Mouse (Mus musculus) c-Kit-positive CD71-positive TER-119-positive erythroid progenitor cells, embryonic 14.5 days (primary cell): ENCODE measurements around the gene Gap43.
"Not testable (repeated sequence)": the region's sequence is repeated elsewhere in the genome, so short reads cannot be mapped to it uniquely, and the experiment has no call there.

Experiments
- DNase-seq: peaks from one replicate; pipeline ENCODE4 v3.0.0-alpha.2; 2013; ENCODE audit warnings: low spot score

The Gap43 gene

DNA sequence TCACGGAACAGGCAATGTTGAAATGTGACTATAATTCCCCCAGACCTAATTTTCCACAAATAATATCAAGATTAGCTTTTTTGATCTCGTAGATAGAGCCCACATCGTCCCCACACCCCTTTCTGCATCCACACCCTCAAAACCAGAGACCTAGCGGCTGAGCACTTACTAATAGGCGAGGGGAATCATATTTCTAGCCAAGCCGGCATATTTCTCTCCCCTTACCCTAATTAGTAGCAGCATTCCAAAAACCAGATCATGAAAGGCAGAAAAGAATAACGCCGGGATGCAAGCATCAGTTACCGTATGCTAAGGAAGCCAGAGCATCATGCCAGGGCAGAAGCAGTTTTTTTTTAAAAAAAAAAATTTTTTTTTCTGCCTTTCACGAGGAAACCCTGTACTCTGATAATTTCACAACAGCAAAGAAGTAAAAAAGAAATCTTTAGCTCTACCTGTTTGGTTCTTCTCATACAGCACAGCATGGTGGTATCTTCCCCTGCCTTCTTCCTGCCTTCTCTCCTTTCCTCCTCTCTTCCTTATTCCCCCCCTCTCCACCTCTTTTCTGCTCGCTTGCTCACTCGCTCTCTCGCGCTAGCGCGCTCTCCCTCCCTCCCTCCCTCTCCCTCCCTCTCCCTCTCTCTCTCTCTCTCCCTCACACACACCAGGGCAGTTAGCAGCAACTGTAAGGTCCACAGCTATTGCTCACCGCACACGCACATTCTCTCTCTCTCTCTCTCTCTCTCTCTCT, at the start of gene Gap43:
TSS of gene Gap43 (minus strand) at position 631 of the 748 bp plus-strand sequence.
- DNase-seq = no peak

DNA sequence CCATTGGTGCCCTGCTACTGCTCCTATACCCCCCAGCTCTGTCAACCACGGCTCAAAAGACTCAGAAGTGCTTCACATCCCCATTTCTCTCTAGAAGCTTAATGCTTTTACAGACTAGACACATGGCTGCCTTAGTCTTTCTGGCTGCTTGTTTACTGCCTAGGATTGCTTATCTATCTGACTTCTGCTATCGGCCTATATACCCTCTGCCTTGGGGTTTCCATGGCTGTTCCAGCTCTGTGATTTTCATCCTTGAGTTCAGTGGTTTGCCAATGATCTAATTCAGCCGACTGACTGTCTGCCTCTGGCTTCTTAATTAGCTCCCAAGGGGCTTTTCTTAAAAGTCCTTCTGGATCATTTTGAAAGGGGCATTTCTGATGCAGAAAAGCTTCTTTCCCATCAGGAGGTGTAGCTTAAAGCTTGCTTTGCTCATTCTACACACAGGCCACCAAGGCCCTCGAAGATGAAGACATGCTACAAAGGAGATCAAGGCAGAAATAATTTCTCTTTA, 40.9 kb upstream of the Gap43 start:
- DNase-seq = no peak

DNA sequence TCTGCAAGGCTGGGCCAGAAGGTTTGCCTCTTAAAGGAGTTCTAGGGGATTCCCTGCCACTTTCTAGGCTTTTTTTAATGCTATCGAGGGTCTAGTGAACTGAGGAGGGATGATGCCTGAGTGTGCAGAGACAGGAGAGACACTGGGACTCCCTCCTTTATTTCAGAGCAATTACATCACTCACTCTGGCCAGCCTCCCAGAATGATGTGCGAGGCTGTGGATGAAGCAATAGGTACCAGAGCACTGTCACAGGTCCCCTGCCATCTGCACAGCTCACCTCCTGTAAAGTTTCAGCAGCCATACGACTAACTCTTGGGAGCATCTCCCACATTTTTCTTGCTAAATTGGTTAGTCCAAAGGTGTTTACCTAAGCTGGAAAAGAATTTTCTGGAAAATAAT, 40.2 kb upstream of the Gap43 start:
- DNase-seq = no peak

DNA sequence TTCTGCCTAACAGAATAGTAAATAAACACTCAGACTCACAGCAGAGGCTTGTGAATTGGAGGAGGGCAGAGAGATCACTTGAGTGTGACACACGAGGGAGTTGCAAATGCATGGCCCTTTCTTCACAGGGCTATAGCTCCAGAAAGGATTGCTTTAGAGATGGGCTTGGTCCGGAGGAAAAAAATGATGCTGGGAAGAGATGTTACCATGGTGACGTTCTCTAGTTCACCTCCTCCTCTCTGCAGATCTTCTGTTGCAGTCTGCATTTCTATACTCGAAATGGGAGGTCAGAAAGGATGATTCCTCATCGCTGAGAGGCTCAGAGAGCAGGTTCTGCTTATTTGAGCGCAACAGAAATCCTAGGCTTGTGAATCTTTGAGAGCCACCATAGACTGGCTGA, 29.7 kb upstream of the Gap43 start:
- no peak for DNase-seq

DNA sequence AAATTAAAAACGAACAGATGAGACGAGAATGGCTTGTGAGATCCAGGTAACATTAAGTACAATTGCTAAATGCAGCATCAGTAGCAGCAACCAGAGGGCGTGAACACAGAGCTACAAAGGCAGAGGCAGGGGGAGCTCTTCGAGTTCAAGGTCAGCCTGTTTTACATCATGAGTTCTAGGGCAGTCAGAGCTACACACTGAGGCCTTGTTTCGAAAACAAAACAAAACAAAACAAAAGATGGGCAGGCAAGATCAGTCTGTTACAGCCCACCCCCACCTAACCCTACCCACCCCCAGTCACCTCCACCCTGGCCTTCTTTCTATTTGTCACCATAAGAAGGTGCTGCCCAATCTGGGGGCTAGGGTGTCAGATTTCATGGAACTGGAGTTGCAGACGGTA, 28.9 kb upstream of the Gap43 start:
- DNase-seq = no peak

DNA sequence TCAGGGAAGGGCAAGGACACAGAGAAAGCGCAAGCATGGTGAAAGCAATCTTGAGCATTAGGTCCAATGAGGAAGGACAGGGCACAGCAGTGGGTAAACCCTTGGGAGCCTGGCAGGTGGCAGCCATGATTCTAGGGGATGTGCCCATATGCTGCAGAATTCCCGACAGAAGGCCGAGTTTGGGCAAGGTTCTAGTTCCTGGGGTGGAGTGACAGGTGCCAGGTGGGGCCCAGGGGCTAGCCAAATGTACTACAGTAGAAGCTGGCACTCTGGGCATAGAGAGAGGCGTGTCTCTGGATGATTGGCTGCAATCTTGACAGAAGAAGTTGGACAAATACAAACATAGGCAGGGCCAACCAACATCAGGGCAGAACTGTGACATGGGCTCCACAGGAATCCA, 19.6 kb upstream of the Gap43 start:
- DNase-seq = no peak

DNA sequence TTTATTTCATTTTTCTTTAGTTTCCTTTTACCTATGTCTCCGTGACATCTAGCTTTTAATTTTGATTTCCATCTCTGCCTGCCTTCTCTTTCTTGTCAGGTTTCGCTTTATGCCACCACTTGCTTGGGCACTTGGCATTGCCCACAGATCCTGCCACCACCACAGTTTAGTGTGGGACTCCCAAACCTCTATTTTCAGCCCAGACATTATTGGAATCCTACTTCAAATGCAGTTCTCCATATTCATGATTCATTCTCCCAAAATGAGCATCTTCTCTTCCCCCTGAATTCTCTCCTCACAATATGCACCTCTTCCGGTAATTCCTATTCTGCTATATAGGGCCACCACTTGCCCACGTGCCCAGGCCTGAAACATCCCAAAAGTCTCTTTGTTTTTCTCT, 17.6 kb upstream of the Gap43 start:
- no peak for DNase-seq

DNA sequence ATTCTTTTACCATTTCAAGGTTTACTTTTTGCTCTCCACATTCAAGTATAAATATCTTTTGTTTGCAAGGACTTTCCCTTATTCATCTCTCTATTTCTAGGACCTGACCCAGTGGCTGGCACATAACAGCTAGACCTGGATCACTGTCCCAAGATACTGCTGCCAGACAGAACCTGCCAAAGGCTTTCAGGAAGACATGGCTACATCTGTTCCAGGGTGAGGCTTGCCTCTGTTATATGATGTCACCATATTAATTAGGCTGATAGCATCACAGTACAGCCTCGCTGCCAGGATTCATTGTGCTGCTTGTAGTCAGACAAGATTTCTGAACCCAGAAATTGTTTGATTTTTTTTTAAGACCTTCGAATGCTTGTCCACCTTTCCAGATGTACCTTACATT, 9.6 kb upstream of the Gap43 start:
- no peak for DNase-seq

DNA sequence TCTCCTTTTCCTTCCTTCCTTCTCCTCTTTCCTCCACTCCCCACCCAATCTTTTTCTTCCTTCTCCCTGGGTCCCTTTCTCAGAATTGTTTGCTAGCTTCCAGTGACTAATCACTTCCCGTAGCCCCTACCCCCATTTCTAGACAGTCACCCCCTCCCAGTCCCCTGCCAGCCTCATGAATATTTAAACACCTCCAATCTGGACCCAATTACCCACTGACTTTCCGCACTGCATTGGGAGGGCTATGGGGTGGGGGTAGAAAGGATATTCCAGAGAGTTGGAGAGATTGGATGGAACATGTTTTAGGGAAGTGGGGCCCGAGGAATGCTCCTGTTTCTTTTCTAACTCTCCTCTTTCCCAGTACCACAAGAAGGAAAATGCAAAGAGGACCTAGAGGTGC, 414 bp upstream of the Gap43 start:
- not testable (repeated sequence) for DNase-seq

DNA sequence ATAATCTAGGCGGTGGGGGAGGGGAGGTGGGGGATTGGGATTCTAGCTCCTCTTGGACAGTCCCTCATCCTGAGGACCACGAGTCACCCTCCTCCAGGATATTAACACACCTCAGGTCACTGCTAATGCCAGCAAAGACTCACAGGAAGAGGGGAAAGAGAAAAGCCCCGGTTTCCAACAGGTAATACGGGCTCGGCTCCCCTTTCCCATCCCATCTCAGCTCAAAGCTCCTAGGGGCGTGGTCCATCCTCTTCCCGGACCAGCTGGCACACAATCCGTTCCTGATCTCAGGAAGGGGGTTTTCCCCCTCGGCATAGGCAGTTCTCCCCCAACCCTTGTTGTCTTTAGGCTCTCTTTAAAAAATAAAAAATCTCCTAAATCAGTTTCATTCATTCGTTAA, 939 bp downstream of the Gap43 start:
- no peak for DNase-seq

DNA sequence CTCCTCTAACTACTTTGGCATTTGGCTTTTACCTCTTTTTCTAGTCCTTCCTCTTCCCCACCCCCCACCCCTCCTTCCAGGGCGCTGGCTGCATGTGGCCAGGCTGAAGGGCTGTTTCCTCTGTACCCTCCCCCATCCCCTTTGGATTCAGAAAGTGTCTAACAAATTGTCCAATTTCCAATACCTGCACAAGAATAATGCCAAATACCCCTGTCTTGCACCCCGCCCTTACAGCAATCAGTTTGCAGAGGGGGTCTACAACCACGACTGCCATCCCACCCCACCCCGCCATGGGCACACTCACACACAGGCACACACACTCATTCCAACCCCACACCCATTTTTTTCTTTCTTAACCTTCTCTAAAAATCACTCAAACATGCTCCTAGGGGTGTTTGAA, 1.5 kb downstream of the Gap43 start:
- DNase-seq = no peak

DNA sequence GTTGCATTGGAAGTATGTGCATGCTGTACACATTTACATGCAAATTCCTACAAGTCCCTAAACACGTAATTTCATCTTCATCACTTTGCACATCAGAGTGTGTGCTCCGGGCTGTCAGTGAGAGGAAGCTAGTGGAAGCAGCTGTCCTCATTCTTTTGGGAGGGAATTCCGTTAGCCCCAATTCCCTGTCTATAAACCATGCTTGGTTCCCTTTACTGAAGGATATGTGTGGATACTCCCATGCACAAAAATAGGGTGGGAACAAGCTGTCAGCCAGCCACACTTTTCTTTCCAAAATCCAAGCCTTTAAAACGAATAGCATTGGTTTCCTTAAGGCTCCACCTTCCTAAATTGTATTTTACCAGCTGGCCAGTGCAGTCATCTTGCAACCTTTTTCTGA, 2.1 kb downstream of the Gap43 start:
- DNase-seq = no peak

DNA sequence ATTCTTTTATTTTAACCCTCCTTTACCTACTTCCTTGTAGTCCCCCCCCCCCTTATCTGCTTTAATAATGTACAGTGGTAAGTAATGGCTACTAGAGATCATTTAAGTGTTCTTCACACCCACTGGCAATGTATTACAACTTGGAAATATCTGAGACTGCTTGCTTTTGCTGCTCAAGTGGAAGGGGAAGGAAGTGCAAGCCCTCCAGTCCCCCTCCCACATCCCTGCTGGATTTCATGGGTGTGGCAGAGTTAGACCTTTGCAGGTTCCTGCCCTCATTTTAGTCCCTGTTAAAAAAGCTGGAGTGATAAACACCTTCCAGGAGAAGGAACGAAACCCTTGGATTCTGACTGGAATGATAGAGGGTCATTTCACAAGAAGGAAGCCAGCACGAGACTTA, 2.8 kb downstream of the Gap43 start:
- no peak for DNase-seq

DNA sequence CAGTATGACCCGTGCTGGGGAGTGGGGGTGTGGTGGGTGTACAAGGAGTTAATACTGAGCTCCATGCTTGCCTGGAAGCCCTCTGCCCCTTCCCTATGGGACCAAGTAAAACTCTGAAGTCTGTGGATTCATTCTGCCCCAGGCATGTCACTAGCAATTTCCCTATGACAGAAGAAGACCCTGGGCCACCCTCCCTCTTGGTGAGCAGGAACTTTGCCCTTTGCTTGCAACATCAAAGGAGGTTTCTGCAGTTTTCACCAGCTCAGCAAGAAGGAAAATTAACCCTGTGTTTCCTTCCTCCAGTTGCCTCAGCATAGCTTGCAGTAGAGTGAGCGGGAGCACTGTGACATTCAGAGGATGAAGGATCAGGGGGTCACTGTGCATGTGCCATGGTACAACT, 3.8 kb downstream of the Gap43 start:
- DNase-seq = no peak

DNA sequence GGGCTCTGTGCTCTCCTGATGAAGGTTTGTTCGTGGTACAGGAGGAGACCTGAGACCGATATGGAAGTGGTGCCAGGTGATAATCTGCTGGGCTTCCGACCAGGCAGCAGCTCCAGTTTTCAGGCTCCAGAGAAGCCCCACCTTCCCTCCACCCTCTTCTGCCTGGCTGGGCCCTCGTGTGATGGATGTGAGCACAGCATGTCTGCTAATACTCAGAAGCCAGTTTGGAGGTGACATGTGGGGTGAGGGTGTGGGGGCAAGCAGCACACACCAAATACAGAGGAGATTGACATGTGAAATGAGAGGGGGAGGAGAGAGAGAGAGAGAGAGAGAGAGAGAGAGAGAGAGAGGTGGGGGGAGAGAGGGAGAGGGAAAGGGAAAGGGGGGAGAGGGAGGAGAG, 8.1 kb downstream of the Gap43 start:
- no peak for DNase-seq

DNA sequence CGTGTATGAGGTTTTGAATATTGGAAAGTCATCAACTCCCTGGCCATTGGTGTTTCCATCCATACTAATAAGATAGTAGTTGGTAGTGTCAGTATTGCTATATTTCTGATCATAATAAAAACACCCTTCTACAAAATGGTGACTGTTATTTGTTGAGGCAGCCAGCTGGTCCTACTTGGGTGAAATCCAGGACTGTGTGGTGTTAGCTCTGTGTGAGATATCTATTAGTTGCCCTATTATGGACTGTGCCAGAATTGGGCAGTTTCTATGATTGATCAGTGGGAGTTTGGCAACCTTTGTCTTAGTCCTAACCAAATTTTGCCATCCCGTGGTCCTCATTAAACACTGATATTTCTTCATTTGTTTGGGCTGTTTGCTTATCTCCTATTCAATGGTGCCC, 14.3 kb downstream of the Gap43 start:
- no peak for DNase-seq

DNA sequence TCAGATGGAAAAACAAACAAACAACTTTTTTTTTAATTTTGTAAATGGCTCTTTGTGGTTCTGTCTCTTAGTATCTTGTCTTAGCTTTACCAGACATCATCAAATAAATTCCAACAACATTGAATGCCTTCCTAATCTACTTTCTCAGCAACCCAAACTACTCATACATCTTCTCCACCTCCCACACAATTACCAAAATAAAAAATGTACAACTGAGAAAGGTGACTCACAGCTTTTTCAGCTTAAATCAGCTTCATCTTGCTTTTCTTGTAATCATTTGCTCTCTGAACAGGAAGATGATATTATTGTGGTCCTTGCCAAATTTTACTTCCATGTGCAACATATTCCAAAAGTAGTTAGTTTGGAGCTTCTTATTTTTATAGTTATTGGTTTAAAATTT, 14.9 kb downstream of the Gap43 start:
- DNase-seq = no peak

DNA sequence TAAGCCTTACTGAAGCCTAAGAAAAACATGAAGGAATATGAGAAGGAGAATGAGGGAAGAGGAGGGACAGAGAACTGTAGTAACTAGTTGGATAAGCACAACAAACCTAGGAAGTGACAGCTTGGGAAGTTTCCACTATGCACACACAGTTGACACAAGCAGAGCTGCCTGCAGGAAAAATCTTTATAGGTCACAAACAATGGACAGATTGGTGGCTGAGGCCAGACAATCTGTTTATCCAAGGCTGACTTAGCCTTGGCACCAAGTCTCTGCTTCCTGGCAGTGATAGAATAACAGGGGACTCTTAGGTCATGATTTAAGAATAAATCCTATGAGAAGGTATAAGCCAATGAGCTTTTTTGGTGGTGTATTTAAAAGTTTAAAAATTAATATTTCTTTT, 20.6 kb downstream of the Gap43 start:
- no peak for DNase-seq

DNA sequence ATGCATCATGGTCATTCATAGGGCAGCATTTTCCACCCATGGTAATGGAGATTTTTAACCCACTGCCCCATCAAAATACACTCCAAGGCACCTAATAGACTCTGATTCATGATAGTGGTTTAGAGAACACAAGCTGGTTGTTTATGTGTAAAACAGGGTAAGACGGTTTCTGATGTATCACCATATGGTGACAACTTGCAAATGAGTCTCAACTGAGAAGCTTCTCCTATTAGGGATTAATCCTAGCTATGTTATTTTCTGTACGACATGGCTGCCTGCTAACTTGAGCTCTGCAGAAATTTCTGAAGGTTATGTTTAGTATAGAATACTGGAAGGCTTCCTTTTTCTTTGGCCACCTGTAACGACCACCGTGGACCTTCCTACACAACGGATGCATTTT, 21.1 kb downstream of the Gap43 start:
- no peak for DNase-seq

DNA sequence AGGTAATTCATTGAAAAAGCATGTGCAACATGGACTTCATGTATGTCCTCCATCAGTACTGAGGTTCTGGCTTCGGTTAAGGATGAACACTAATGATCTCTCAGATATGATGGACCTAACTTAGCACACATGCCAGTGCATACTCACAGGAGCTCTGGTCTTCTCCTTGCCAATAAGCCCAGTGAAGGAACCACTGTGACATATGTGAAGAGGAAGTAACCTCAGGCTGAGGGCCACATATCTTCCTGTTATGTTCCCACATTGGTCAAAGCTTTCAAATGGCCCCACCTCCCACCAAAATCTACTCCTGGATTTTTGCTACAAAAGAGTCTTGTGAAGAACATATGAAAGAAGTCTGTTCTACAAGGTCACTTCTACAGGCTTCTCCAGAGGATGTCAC, 28.3 kb downstream of the Gap43 start:
- no peak for DNase-seq

DNA sequence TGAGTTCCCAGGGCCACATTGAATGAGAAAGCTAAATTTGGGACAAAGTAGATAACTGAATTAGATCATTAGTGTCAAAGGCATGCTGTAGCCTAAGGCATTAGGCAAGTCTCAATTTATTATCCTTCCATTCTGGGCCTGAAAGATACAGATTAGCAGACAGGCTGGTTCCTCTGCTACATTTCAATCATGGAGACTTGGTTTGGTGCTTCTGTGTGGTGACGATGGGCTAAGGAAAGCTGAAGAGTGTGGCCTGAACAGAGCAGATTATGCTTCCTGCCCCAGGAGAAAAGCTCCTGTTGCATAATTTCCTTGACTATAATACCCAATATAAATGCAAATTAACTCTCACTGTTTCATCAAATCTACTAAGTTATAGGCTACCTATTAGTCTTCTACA, 31.7 kb downstream of the Gap43 start:
- DNase-seq = no peak

DNA sequence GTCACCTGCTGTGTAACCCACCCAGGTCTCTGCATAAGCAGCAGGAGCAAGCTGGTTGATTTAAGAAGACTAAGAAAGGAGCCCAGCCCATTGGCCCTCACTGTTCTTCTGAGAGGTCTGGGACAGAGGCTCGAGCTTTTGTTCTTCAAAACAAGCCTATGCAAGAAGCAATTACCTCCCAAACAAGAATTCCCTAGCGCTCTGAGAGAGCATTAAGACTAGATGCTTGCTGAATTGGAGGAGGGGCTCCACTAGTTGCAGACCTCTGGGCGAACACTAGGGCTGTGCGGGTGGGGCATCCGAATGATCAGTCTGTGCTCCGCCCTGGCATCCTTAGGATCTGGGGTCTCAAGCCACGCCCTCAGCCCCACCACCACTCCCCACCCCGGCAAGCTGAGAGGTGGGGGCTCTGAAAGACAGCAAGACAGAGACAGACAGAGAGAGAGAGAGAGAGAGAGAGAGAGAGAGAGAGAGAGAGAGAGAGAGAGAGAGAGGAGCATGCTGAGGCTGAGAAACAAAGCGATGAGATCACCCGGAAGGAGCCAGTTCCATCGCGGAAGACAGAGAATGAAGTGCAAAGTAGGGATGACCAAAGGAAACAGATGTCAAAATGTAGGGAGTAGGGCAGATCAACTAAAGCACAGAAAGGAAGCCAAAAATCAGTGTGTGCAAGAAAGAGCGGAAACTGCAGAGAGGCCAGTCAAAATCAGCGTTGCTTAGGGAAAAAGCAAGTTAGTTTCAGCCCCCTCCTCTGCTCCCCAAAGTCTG, 34.3 kb downstream of the Gap43 start:
- no peak for DNase-seq

DNA sequence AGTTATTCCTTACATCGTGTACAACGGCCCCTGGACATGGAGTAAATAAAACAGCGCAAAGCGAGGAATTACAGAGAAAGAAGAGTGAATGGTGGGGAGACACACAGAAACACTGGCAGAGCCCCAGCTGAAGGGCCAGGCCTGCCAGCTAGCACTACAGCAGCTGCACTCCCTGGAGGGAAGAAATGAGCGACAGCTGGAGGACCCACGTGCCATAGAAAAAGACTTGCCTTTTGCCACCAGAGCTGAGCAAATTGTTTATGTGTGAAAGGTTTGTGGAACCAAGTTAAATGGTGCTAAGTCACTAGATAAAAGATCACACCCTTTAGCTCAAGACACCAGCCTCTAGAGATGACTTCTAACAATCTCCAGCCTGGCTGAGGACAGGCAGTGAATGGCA, 37.0 kb downstream of the Gap43 start:
- DNase-seq = no peak

DNA sequence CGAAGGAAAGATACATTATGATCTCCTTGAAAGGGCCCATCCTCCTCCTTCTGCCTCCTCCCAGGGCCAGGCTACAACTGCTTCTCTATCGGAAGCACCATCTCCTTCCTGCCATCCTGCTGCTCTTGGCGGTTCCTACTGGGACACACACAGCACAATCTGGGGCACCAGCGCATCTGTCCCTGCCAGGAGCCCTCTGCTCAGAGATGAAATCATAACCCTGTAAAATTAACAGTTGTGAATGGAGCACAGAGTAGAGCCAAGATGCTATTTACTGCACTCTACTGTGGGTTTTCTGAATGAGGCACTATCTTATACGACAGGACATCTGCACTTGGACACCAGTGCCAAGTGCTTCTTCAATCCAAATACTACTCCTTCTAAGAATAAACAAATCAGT, 46.0 kb downstream of the Gap43 start:
- DNase-seq = no peak
